ENCODE assay signal across 11 mouse cellular contexts in genomic region chr1:36830913-36831866, GRCm38 (mm10).
DNase-seq lines count a peak whose midpoint lies in the region; ATAC-seq and TF ChIP-seq lines count a peak whose summit lies in the region.
"Had no signal": no experiment of that assay in that cellular context is flagged by ENCODE, and none has a peak within 500 bp of the region (broad histone marks: within the 10 kb centered on the region; RNA-seq: fewer than 3 reads in every experiment).

No protein-coding gene starts in this region.

- WGBS in heart, embryonic 16.5 days = 68% methylated on average over 14 of the region's 14 CpGs
- 47% methylated on average over 14 of the region's 14 CpGs for WGBS in embryonic facial prominence, embryonic 11.5 days
- WGBS in limb, embryonic 15.5 days = 26% methylated on average over 14 of the region's 14 CpGs
- 41% methylated on average over 14 of the region's 14 CpGs for WGBS in stomach, postnatal 0 days

- ATAC-seq in heart, embryonic 16.5 days (replicated peaks; ENCODE audit: extremely low read depth, insufficient read depth, low FRiP score) = peak; percentile 58; the same call in 1 of the 2 replicates
- ATAC-seq in embryonic facial prominence, embryonic 11.5 days (replicated peaks; ENCODE audit: insufficient number of reproducible peaks, low FRiP score, low TSS enrichment, low read depth) = no peak
- ATAC-seq in limb, embryonic 15.5 days (ENCODE audit: insufficient number of reproducible peaks, low FRiP score, low TSS enrichment, low read depth) = no peak
- ATAC-seq in stomach, postnatal 0 days (ENCODE audit: low FRiP score, low TSS enrichment) = no peak
- no peak for ATAC-seq in megakaryocyte-erythroid progenitor cell, adult 5-6 weeks (replicated peaks; ENCODE audit: low FRiP score, low TSS enrichment, poor library complexity, severe bottlenecking)
- ATAC-seq: intestine, embryonic 15.5 days had no signal

- H3K9ac ChIP-seq in heart, embryonic 16.5 days (ENCODE audit: low read length) = no peak overlapping the region
- H3K9ac ChIP-seq in embryonic facial prominence, embryonic 11.5 days (replicated peaks; ENCODE audit: low read length) = no peak overlapping the region
- no peak overlapping the region for H3K9ac ChIP-seq in limb, embryonic 15.5 days
- H3K9ac ChIP-seq in stomach, postnatal 0 days (ENCODE audit: low read length) = no peak overlapping the region
- H3K9ac ChIP-seq: intestine, embryonic 15.5 days; liver, embryonic 14.5 days had no signal

- H3K27me3 ChIP-seq in heart, embryonic 16.5 days (ENCODE audit: control insufficient read depth, insufficient read depth, low read length) = no peaks in the 10 kb centered on the region
- H3K27me3 ChIP-seq in embryonic facial prominence, embryonic 11.5 days (ENCODE audit: control insufficient read depth, insufficient read depth, low read length) = no peaks in the 10 kb centered on the region
- no peaks in the 10 kb centered on the region for H3K27me3 ChIP-seq in limb, embryonic 15.5 days
- H3K27me3 ChIP-seq in stomach, postnatal 0 days (ENCODE audit: control insufficient read depth, insufficient read depth, low read length) = no peaks in the 10 kb centered on the region
- H3K27me3 ChIP-seq: intestine, embryonic 15.5 days had no signal

- H3K36me3 ChIP-seq in heart, embryonic 16.5 days (ENCODE audit: control insufficient read depth, insufficient read depth) = peaks cover 36% of the 10 kb centered on the region
- H3K36me3 ChIP-seq in embryonic facial prominence, embryonic 11.5 days (replicated peaks; ENCODE audit: control insufficient read depth, insufficient read depth, low read depth, low read length) = peaks cover 2% of the 10 kb centered on the region
- H3K36me3 ChIP-seq in limb, embryonic 15.5 days = peaks cover 50% of the 10 kb centered on the region
- H3K36me3 ChIP-seq in stomach, postnatal 0 days (ENCODE audit: control insufficient read depth, insufficient read depth, low read length) = peaks cover 30% of the 10 kb centered on the region

- peak overlapping the region; percentile 65 for H3K27ac ChIP-seq in heart, embryonic 16.5 days (ENCODE audit: low read length)
- peak overlapping the region; percentile 22; the same call in 1 of the 2 replicates for H3K27ac ChIP-seq in embryonic facial prominence, embryonic 11.5 days (replicated peaks; ENCODE audit: low read depth, low read length)
- H3K27ac ChIP-seq in limb, embryonic 15.5 days = peak overlapping the region; percentile 78
- H3K27ac ChIP-seq in stomach, postnatal 0 days (replicated peaks) = peak overlapping the region; percentile 53
- H3K27ac ChIP-seq: intestine, embryonic 15.5 days; liver, embryonic 14.5 days had no signal

- H3K4me2 ChIP-seq in heart, embryonic 16.5 days (ENCODE audit: low read depth, low read length) = no peak overlapping the region
- no peak overlapping the region for H3K4me2 ChIP-seq in embryonic facial prominence, embryonic 11.5 days (ENCODE audit: low read depth, low read length)
- H3K4me2 ChIP-seq in limb, embryonic 15.5 days = no peak overlapping the region
- no peak overlapping the region for H3K4me2 ChIP-seq in stomach, postnatal 0 days (replicated peaks; ENCODE audit: low read depth)
- H3K4me2 ChIP-seq: intestine, embryonic 15.5 days had no signal

- no peak overlapping the region for H3K4me3 ChIP-seq in heart, embryonic 16.5 days (ENCODE audit: low read length)
- H3K4me3 ChIP-seq in embryonic facial prominence, embryonic 11.5 days (ENCODE audit: low read depth, low read length) = no peak overlapping the region
- no peak overlapping the region for H3K4me3 ChIP-seq in limb, embryonic 15.5 days
- H3K4me3 ChIP-seq in stomach, postnatal 0 days (ENCODE audit: low read depth, low read length) = no peak overlapping the region
- H3K4me3 ChIP-seq: intestine, embryonic 15.5 days had no signal

- H3K4me1 ChIP-seq in heart, embryonic 16.5 days (ENCODE audit: control insufficient read depth, insufficient read depth, low read length) = no peaks in the 10 kb centered on the region
- no peaks in the 10 kb centered on the region for H3K4me1 ChIP-seq in embryonic facial prominence, embryonic 11.5 days (ENCODE audit: control insufficient read depth, insufficient read depth, low read length)
- peaks cover 11% of the 10 kb centered on the region for H3K4me1 ChIP-seq in limb, embryonic 15.5 days
- H3K4me1 ChIP-seq in stomach, postnatal 0 days (replicated peaks; ENCODE audit: control insufficient read depth, insufficient read depth) = 0 out of 2 replicates have a peak, but pooled peaks cover 3% of the 10 kb centered on the region
- H3K4me1 ChIP-seq: intestine, embryonic 15.5 days had no signal

- TF ChIP-seq CTCF in stomach, postnatal 0 days (IDR thresholded peaks at IDR 0.05; ENCODE audit: low read depth) = no peak

- TF ChIP-seq EP300 in stomach, postnatal 0 days (optimal IDR thresholded peaks at IDR 0.05) = no peak

- H3K9me3 ChIP-seq in heart, embryonic 16.5 days (replicated peaks; ENCODE audit: control insufficient read depth, low read length) = no peaks in the 10 kb centered on the region
- no peaks in the 10 kb centered on the region for H3K9me3 ChIP-seq in embryonic facial prominence, embryonic 11.5 days (replicated peaks; ENCODE audit: control insufficient read depth, low read length)
- H3K9me3 ChIP-seq in limb, embryonic 15.5 days = no peaks in the 10 kb centered on the region
- no peaks in the 10 kb centered on the region for H3K9me3 ChIP-seq in stomach, postnatal 0 days (ENCODE audit: control insufficient read depth, low read length)
- H3K9me3 ChIP-seq: intestine, embryonic 15.5 days had no signal

- no peak for DNase-seq in heart, adult 9 months (ENCODE audit: low spot score in 2 of 2)
- DNase-seq in embryonic facial prominence, embryonic 11.5 days (ENCODE audit: low spot score) = peak; percentile 28
- DNase-seq in stomach, postnatal 0 days (ENCODE audit: low spot score) = no peak
- DNase-seq in kidney, adult 9 months = no peak
- DNase-seq in cerebellum, postnatal 25 days = no peak
- DNase-seq: adrenal gland, postnatal 25 days had no signal

Comparison
In these comparisons a context has a peak if more than half of its experiments do, and no peak if none do; other contexts are left out.
1. H3K27ac ChIP-seq: peak in every context shown above with its lines; median percentile 78 in limb, embryonic 15.5 days; 65 in heart, embryonic 16.5 days; 53 in stomach, postnatal 0 days; 22 in embryonic facial prominence, embryonic 11.5 days.